Mouse (Mus musculus): ENCODE results near the gene Naaladl2. TPM values are rescaled to one million over a fixed set of nuclear protein-coding genes. Genes with fewer than 3 reads are reported as not detected.

The Naaladl2 gene
- polyA plus RNA-seq, 1 experiment from 2014 or later: 4.0 TPM

GRCm38 (mm10) chr3:24781687-24782086 is 362.4 kb downstream of the Naaladl2 start:
- Histone ChIP-seq H3K4me2 (replicated peaks; ENCODE audit: low read depth, low read length) (no peak overlapping the region), H3K27ac (ENCODE audit: low read depth, low read length) (no peak overlapping the region), H3K27me3 (ENCODE audit: control insufficient read depth, insufficient read depth, low read length) (no peaks in the 10 kb centered on the region), H3K9me3 (ENCODE audit: control insufficient read depth, low read length) (no peaks in the 10 kb centered on the region), H3K4me1 (ENCODE audit: control insufficient read depth, insufficient read depth, low read length) (no peaks in the 10 kb centered on the region), H3K9ac (ENCODE audit: low read depth, low read length) (no peak overlapping the region), H3K36me3 (ENCODE audit: control insufficient read depth, insufficient read depth, low read length) (no peaks in the 10 kb centered on the region), H3K4me3 (ENCODE audit: low read length) (no peak overlapping the region)
- ATAC-seq (ENCODE audit: low FRiP score, low TSS enrichment): no peak
- 96% methylated on average over 2 of the region's 2 CpGs for WGBS

DNA sequence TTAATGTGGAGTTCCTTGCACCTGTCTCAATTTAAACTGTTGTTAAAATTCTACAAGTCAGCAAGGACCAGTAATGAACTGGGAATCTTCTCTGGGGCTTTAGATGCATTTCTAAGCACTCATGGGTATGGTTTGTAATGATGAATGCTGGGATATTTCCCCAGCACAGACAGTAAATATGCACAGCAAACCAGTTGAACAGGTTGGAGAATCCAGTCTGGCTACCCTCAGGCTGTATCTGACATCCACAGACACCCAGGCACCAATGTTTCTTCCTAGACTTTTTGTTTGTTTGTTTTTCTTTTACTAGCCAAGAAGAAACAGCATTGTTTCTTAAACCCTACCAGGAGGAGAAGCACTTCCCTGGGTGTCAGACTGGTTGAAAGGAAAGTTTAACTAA is 365.6 kb downstream of the Naaladl2 start:
- no peaks in the 10 kb centered on the region for H3K27me3 ChIP-seq (ENCODE audit: control insufficient read depth, insufficient read depth, low read length)
- no peaks in the 10 kb centered on the region for H3K36me3 ChIP-seq (ENCODE audit: control insufficient read depth, insufficient read depth, low read length)
- H3K27ac ChIP-seq (ENCODE audit: low read depth, low read length): no peak overlapping the region
- no peaks in the 10 kb centered on the region for H3K4me1 ChIP-seq (ENCODE audit: control insufficient read depth, insufficient read depth, low read length)
- no peak overlapping the region for H3K9ac ChIP-seq (ENCODE audit: low read depth, low read length)
- no peak for ATAC-seq (ENCODE audit: low FRiP score, low TSS enrichment)
- no peak overlapping the region for H3K4me2 ChIP-seq (replicated peaks; ENCODE audit: low read depth, low read length)
- H3K9me3 ChIP-seq (ENCODE audit: control insufficient read depth, low read length): no peaks in the 10 kb centered on the region
- no peak overlapping the region for H3K4me3 ChIP-seq (ENCODE audit: low read length)

GRCm38 (mm10) chr3:24749055-24749454 is 395.0 kb downstream of the Naaladl2 start:
- no peak overlapping the region for H3K9ac ChIP-seq (ENCODE audit: low read depth, low read length)
- no peaks in the 10 kb centered on the region for H3K9me3 ChIP-seq (ENCODE audit: control insufficient read depth, low read length)
- H3K27me3 ChIP-seq (ENCODE audit: control insufficient read depth, insufficient read depth, low read length): no peaks in the 10 kb centered on the region
- ATAC-seq (ENCODE audit: low FRiP score, low TSS enrichment): no peak
- H3K4me1 ChIP-seq (ENCODE audit: control insufficient read depth, insufficient read depth, low read length): no peaks in the 10 kb centered on the region
- H3K4me3 ChIP-seq (ENCODE audit: low read length): no peak overlapping the region
- no peak overlapping the region for H3K4me2 ChIP-seq (replicated peaks; ENCODE audit: low read depth, low read length)
- H3K36me3 ChIP-seq (ENCODE audit: control insufficient read depth, insufficient read depth, low read length): no peaks in the 10 kb centered on the region
- 63% methylated on average over 3 of the region's 3 CpGs for WGBS
- H3K27ac ChIP-seq (ENCODE audit: low read depth, low read length): no peak overlapping the region

GRCm38 (mm10) chr3:24747182-24747856 is 396.7 kb downstream of the Naaladl2 start:
- Histone ChIP-seq H3K9ac (ENCODE audit: low read depth, low read length) (no peak overlapping the region), H3K4me2 (replicated peaks; ENCODE audit: low read depth, low read length) (no peak overlapping the region), H3K27me3 (ENCODE audit: control insufficient read depth, insufficient read depth, low read length) (no peaks in the 10 kb centered on the region), H3K27ac (ENCODE audit: low read depth, low read length) (no peak overlapping the region), H3K36me3 (ENCODE audit: control insufficient read depth, insufficient read depth, low read length) (no peaks in the 10 kb centered on the region), H3K4me3 (ENCODE audit: low read length) (no peak overlapping the region), H3K4me1 (ENCODE audit: control insufficient read depth, insufficient read depth, low read length) (no peaks in the 10 kb centered on the region), H3K9me3 (ENCODE audit: control insufficient read depth, low read length) (no peaks in the 10 kb centered on the region)
- no peak for ATAC-seq (ENCODE audit: low FRiP score, low TSS enrichment)
- 79% methylated on average over 6 of the region's 6 CpGs for WGBS

- no peaks in the 10 kb centered on the region for H3K36me3 ChIP-seq (ENCODE audit: control insufficient read depth, insufficient read depth, low read length)
- no peaks in the 10 kb centered on the region for H3K9me3 ChIP-seq (ENCODE audit: control insufficient read depth, low read length)
- no peak for ATAC-seq (ENCODE audit: low FRiP score, low TSS enrichment)
- H3K4me3 ChIP-seq (ENCODE audit: low read length): no peak overlapping the region
- no peak overlapping the region for H3K27ac ChIP-seq (ENCODE audit: low read depth, low read length)
- no peaks in the 10 kb centered on the region for H3K4me1 ChIP-seq (ENCODE audit: control insufficient read depth, insufficient read depth, low read length)
- no peak overlapping the region for H3K4me2 ChIP-seq (replicated peaks; ENCODE audit: low read depth, low read length)
- H3K27me3 ChIP-seq (ENCODE audit: control insufficient read depth, insufficient read depth, low read length): no peaks in the 10 kb centered on the region
- H3K9ac ChIP-seq (ENCODE audit: low read depth, low read length): no peak overlapping the region
- WGBS: 87% methylated on average over 3 of the region's 3 CpGs
These were observed 400.1 kb downstream of the Naaladl2 start for GRCm38 (mm10) chr3:24743946-24744345.

DNA sequence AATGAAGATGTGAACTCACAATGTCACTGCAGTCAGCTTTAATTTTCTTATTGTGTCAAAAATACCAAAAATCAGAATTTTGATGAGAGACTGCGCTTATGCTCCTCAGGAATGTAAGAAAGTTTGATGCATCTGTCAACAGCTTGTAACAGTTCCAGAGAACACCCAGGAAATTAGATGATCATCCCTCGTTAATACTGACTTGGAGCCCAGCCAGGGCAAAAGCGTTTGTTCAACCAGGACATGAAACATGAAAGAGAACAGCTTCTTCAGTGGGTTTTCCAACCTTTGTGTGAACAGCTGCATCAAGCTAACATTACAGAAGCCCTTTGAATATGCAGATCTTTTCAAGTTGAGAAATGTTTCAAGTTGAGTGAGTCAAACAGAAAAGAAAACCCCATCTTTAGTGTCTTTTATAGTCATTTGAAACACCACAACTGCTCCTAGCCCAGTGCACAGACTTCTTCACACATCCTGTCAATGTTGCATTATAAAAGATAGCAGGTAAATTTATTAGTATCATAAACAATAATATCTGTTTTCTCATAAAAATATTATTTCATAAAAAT is 424.8 kb downstream of the Naaladl2 start:
- whole genome bisulfite sequencing: 67% methylated on average over 3 of the region's 3 CpGs
- no peaks in the 10 kb centered on the region for H3K4me1 ChIP-seq (ENCODE audit: control insufficient read depth, insufficient read depth, low read length)
- no peak overlapping the region for H3K4me2 ChIP-seq (replicated peaks; ENCODE audit: low read depth, low read length)
- no peaks in the 10 kb centered on the region for H3K9me3 ChIP-seq (ENCODE audit: control insufficient read depth, low read length)
- no peak for ATAC-seq (ENCODE audit: low FRiP score, low TSS enrichment)
- H3K4me3 ChIP-seq (ENCODE audit: low read length): no peak overlapping the region
- H3K9ac ChIP-seq (ENCODE audit: low read depth, low read length): no peak overlapping the region
- no peak overlapping the region for H3K27ac ChIP-seq (ENCODE audit: low read depth, low read length)
- no peaks in the 10 kb centered on the region for H3K27me3 ChIP-seq (ENCODE audit: control insufficient read depth, insufficient read depth, low read length)
- H3K36me3 ChIP-seq (ENCODE audit: control insufficient read depth, insufficient read depth, low read length): no peaks in the 10 kb centered on the region

- Histone ChIP-seq H3K27ac (ENCODE audit: low read depth, low read length) (no peak overlapping the region), H3K36me3 (ENCODE audit: control insufficient read depth, insufficient read depth, low read length) (no peaks in the 10 kb centered on the region), H3K4me1 (ENCODE audit: control insufficient read depth, insufficient read depth, low read length) (no peaks in the 10 kb centered on the region), H3K9me3 (ENCODE audit: control insufficient read depth, low read length) (no peaks in the 10 kb centered on the region), H3K4me3 (ENCODE audit: low read length) (no peak overlapping the region), H3K4me2 (replicated peaks; ENCODE audit: low read depth, low read length) (no peak overlapping the region), H3K9ac (ENCODE audit: low read depth, low read length) (no peak overlapping the region), H3K27me3 (ENCODE audit: control insufficient read depth, insufficient read depth, low read length) (no peaks in the 10 kb centered on the region)
- 89% methylated on average over 3 of the region's 3 CpGs for WGBS
- ATAC-seq (ENCODE audit: low FRiP score, low TSS enrichment): no peak
These were observed 429.3 kb downstream of the Naaladl2 start for GRCm38 (mm10) chr3:24714770-24715169.

- Histone ChIP-seq H3K27me3 (ENCODE audit: control insufficient read depth, insufficient read depth, low read length) (no peaks in the 10 kb centered on the region), H3K9me3 (ENCODE audit: control insufficient read depth, low read length) (no peaks in the 10 kb centered on the region), H3K27ac (ENCODE audit: low read depth, low read length) (no peak overlapping the region), H3K9ac (ENCODE audit: low read depth, low read length) (no peak overlapping the region), H3K4me1 (ENCODE audit: control insufficient read depth, insufficient read depth, low read length) (no peaks in the 10 kb centered on the region), H3K4me2 (replicated peaks; ENCODE audit: low read depth, low read length) (no peak overlapping the region), H3K4me3 (ENCODE audit: low read length) (no peak overlapping the region), H3K36me3 (ENCODE audit: control insufficient read depth, insufficient read depth, low read length) (no peaks in the 10 kb centered on the region)
- WGBS: 92% methylated on average over 4 of the region's 4 CpGs
- ATAC-seq (ENCODE audit: low FRiP score, low TSS enrichment): no peak
These were observed 438.2 kb downstream of the Naaladl2 start for GRCm38 (mm10) chr3:24705778-24706423.

DNA sequence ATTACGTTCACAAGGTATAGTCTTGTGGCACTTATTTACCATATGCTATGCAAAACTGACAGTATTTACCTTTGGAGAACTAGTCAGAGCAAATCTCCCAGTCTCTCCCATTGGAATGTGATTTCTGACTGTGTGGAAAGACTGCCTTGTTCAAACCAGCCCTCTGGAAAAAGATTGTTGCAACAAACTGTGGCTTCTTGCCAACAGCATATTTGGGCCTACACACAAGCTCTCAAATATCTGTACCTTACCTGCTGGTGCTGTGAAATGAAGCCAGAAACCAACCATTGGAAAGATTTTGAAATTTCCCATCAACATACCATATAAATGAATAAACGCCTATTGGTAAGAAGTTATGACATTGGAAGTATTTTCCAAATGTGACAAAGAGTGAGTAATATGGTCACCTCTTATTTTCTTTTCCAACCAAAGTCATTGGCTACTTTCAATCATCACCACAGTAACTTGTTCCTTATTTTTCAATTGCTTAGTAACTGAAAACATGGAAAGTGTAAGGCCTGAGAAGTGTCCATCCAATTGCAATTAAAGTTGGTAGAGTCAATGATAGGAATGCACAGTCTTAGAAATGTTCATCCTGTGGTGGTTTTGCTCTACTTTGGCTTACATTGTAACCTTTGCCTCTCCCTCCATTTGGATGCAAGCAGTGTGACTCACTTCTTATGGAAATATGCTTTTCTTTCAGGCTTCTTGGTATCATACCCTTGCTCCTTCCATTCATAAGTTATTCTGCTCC is 453.7 kb downstream of the Naaladl2 start:
- Histone ChIP-seq H3K9ac (ENCODE audit: low read depth, low read length) (no peak overlapping the region), H3K4me1 (ENCODE audit: control insufficient read depth, insufficient read depth, low read length) (no peaks in the 10 kb centered on the region), H3K36me3 (ENCODE audit: control insufficient read depth, insufficient read depth, low read length) (no peaks in the 10 kb centered on the region), H3K9me3 (ENCODE audit: control insufficient read depth, low read length) (no peaks in the 10 kb centered on the region), H3K27me3 (ENCODE audit: control insufficient read depth, insufficient read depth, low read length) (no peaks in the 10 kb centered on the region), H3K4me2 (replicated peaks; ENCODE audit: low read depth, low read length) (no peak overlapping the region), H3K4me3 (ENCODE audit: low read length) (no peak overlapping the region), H3K27ac (ENCODE audit: low read depth, low read length) (no peak overlapping the region)
- 86% methylated on average over 2 of the region's 2 CpGs for WGBS
- ATAC-seq (ENCODE audit: low FRiP score, low TSS enrichment): no peak

Data from kidney, embryonic 14.5 days (tissue).